Mouse (Mus musculus): ENCODE data around the gene Acot12.
A peak's percentile ranks its signal among the peaks of the same experiment; 100 is the strongest.
"Not testable (repeated sequence)": the region's sequence is repeated elsewhere in the genome, so short reads cannot be mapped to it uniquely, and the experiment has no call there.

Gene Acot12

DNA sequence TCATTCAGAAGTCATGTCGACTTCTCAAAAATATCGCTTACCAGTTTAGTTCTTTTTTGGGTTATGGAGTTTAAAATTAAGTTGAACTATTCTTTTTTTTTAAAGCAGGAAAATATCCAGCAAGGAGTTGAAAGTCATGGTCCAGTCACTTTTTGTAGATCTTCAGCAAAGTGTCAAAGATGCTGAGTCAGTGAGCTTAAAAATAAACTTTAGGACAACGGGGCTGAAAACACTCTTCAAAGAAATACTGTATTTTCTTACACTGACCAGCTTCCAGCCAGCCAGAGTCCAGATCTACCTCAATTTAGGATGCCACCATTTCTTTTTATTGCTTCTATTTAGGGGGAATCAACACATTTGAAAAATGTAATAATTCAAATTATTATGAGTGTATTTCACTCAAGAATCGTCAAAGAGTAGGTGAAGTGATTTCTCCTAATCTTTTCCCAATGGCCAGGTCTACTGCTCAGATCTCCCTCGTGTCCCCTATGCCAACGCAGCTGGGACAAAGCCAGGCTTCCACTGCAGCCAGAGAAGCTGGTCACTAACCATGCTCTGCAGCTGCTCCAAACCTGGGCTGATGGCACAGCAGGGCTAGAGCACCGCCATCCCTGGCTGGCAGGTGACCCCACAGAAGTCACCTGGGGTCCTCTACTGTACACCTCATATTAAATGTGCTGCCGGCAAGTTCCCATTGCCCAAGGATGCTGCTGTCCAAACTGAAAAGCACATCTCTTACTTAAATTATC is 19.2 kb downstream of the Acot12 start:
- DNase-seq (ENCODE audit: low read depth): no peak

GRCm38 (mm10) chr13:91761654-91762445 is 20.5 kb downstream of the Acot12 start:
- DNase-seq (ENCODE audit: low read depth): no peak

- DNase-seq (ENCODE audit: low read depth): not testable (repeated sequence)
Measured at GRCm38 (mm10) chr13:91763654-91764053, 22.3 kb downstream of the Acot12 start.

- DNase-seq (ENCODE audit: low read depth): no peak
Measured at GRCm38 (mm10) chr13:91765627-91766026, 24.3 kb downstream of the Acot12 start.

DNA sequence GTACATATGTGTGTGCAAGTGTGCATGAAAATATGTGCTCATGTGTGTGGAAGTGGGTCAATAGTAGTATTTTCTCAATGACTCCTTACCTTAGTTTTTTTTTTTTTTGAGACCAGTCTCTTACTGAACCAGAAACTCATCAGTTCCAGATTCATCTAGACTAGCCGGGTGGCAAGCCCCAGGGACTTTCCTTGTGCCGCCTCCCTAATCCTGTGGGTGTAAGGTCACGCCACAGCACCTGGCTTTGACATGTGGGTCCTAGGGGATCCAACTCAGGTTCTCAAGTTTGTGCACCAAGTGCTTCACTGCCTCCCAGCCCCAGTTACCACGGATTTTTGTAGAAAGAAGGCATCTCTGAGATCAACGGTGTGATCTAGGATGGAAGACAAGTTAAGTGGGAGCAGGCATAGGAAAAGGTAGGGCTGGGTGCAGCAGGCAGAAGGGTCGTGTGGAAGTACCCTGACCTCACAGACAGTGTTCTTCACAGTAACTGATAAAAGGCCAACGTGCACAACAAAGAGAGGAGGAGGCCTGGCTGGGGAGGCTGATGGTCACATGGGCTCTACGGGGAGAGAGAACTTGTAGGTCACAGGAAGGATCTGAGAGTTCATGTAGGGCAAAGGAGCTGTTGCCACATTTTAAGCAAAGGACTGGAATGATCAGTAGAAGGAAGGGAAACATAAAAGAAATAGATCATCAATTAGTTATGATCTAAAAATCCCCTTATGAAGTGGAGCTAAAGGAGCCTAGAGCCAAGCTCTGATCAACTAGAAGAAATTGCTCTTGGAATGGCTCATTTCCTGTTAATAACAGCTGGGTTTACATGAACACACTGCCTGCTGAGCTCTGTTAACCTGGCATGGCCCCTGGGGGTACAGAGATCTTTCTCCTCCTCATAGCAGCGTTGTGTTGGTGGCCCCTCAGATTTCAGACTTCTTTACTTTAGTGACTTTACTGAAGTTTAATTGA is 27.7 kb downstream of the Acot12 start:
- DNase-seq (ENCODE audit: low read depth): no peak

GRCm38 (mm10) chr13:91778092-91778491 is 36.8 kb downstream of the Acot12 start:
- DNase-seq (ENCODE audit: low read depth): no peak

GRCm38 (mm10) chr13:91779892-91780291 is 38.6 kb downstream of the Acot12 start:
- no peak for DNase-seq (ENCODE audit: low read depth)

- no peak for DNase-seq (ENCODE audit: low read depth)
Measured at GRCm38 (mm10) chr13:91792035-91792434, 50.7 kb downstream of the Acot12 start.

GRCm38 (mm10) chr13:91794926-91795436 is 53.7 kb downstream of the Acot12 start:
- DNase-seq (ENCODE audit: low read depth): no peak

DNA sequence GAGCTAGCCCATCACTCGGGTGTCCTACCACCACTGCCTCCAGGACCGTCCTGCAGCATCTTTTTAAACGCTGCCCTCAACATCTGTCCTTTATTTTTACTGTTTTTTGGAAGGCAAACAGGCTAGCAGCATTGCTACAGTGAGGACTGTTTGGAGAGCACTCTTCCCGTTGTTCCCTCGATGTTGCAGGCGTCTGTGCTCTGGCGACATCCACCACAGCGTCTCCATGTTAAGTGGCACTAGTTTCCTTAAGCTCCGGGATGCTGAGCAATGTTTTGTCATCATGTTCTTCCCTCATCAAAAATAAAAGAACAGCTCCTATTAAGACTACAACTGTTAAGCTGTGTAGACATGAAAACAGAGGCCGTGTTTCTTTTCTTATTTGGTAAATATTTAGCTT is 54.3 kb downstream of the Acot12 start:
- no peak for DNase-seq (ENCODE audit: low read depth)

- no peak for DNase-seq (ENCODE audit: low read depth)
Measured at GRCm38 (mm10) chr13:91796003-91796402, 54.7 kb downstream of the Acot12 start.

DNA sequence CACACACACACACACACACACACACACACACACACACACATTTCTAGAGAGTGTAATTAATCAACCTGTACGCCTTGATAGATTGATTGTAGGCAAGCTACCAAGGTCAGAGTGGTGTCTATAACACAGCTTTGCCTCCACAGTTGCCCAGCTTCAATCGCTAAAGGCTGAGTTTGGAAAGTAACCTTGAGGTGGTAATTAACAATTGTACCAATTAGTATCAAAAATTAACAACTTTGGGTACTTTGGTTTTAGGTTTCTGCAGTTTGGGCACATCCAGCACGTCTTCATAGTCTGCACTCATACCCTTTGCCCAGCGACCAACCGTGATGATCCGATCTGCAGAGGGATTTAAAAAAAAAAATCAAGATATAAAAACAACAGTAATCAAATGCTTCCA is 55.6 kb downstream of the Acot12 start:
- no peak for DNase-seq (ENCODE audit: low read depth)

DNA sequence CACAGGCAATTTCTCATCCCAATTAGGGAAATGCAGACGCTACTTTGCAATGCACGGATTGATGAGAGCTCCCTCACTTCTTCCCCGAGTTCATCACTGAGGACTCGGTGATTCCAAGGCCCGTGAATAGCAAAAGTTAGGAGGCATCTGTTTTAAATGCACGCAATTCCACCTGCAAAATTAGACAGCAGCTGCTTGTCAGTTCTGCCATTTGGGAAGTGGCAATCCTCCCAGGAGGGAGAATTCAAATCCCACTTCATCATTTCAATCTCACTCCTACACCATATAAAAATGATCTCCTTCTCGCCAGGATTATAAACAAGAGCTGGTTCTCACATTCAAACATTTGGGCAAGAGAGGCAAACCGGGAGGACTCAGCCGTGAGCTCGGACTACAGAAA is 56.1 kb downstream of the Acot12 start:
- no peak for DNase-seq (ENCODE audit: low read depth)

- no peak for DNase-seq (ENCODE audit: low read depth)
Measured at GRCm38 (mm10) chr13:91801726-91802125, 60.4 kb downstream of the Acot12 start.

DNA sequence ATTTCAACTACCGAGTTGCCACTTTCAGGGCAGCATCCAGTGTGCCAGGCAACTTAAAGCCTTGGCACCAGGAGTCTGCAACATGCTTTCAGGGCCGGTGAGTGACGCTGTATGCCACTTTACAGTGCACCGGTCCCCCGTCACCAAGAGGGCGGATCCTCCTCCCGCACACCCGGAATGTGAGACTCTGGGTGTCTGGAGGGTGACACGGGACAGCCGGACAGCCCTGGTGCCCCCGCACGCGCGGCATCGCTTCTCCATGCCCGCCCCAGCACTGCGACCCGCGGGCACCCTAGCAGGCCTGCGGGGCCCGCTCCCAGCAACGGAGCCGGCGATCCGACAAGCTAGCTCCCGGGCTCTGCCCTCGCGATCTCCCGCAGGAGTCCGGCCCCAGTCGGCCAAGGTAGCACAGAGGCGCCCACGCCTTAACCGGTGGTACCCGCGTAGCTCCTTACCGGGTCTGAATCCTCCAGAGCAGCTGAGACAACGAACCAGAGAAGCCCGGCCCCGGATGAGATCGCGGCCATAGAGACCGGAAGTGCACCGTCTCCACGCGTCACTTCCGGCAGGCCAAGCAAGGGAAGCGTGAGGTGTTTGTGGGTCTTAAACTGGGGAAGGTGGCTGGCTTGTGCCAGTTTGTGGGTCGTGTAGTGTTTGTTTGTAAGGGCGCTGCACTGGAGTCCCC is 66.0 kb downstream of the Acot12 start, which contains the start of gene Zcchc9:
Gene Zcchc9 (minus strand): TSS at position 551 of the 685 bp plus-strand sequence.
- DNase-seq (ENCODE audit: low read depth): peak; percentile 85

- no peak for DNase-seq (ENCODE audit: low read depth)
Measured at GRCm38 (mm10) chr13:91807874-91808575, 66.7 kb downstream of the Acot12 start.

DNA sequence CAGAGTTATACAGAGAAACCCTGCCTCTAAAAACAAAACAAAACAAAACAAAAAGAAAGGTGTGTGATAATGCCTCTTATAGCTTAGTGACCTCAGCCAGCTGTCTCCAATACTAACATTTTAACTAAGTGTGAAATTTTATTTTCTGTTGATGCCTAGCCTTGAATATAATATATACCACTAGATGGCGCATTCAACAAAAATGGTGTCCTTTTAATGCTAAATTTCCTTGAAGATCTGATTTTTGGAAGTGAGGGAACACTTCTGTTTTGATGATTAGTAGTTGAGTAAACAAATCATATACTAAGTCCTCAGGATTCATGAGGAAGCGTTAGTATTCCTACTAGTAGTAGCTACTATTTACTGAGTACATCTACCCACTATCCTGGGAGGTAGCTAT is 68.2 kb downstream of the Acot12 start:
- DNase-seq (ENCODE audit: low read depth): peak; percentile 35

DNA sequence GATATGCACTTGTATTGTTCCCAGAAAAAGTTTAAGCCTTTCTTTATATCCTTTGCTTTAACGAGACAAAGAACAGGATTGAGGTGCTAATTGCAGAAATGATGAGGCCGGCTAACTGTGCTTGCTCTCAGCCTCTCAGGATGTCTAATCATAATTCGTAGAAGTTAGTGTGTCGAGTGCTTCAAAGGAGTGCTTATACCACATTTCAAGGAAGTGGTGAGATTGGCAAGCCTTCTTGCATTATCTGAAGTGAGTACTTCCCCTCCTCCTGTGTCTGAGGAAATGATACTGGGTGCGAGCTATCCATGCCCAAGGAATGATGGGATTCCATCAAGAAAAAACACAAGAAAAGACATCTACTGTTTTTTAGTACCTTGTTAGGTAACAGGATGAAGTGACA is 73.4 kb downstream of the Acot12 start:
- DNase-seq (ENCODE audit: low read depth): no peak

DNA sequence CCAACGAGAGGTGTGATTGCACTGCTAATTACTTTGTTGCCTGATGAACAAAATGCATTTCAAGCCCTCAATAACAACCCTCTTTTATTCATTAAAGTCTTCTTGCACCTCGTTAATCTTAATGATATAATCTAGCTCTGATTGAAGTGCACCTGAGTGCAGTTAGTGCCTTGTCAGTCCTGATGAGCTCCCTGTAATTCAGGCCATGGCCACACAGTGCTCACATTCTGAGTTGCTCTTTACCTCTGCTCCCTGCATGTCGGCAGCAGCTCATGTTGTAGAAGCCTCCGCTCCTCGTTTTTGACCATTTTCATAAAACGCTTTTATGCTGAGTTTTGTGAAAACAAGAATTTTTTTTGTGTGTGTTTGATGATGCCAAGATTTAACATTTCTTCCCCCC is 82.4 kb downstream of the Acot12 start:
- no peak for DNase-seq (ENCODE audit: low read depth)

GRCm38 (mm10) chr13:91824845-91825550 is 83.7 kb downstream of the Acot12 start:
- DNase-seq (ENCODE audit: low read depth): no peak

Data from c-Kit-positive CD71-negative TER-119-negative erythroid progenitor cells, embryonic 14.5 days (primary cell).